Mouse (Mus musculus): Measurements from ENCODE around the gene Serf2.

Serf2 gene

GRCm38 (mm10) chr2:121507173-121507950, 58.4 kb downstream of the Serf2 start:
- no peak for DNase-seq
